Mouse (Mus musculus) lung, postnatal 14 days (tissue): Measurements from ENCODE around the gene Snapc3.
"Not testable (repeated sequence)": the region's sequence is repeated elsewhere in the genome, so short reads cannot be mapped to it uniquely, and the experiment has no call there.

Source experiments
- DNase-seq: peaks from one replicate; pipeline ENCODE4 v3.0.0; 2021

Gene Snapc3

GRCm38 (mm10) chr4:83418781-83419180, 1.3 kb downstream of the Snapc3 start:
- no peak for DNase-seq

- DNase-seq = no peak
These were observed 6.1 kb downstream of the Snapc3 start for GRCm38 (mm10) chr4:83423641-83424040.

GRCm38 (mm10) chr4:83425119-83425518, 7.6 kb downstream of the Snapc3 start:
- DNase-seq = no peak

GRCm38 (mm10) chr4:83427141-83427540, 9.6 kb downstream of the Snapc3 start:
- DNase-seq = no peak

GRCm38 (mm10) chr4:83427696-83428095, 10.2 kb downstream of the Snapc3 start:
- no peak for DNase-seq

GRCm38 (mm10) chr4:83428845-83429244, 11.3 kb downstream of the Snapc3 start:
- DNase-seq = no peak

- no peak for DNase-seq
These were observed 14.4 kb downstream of the Snapc3 start for GRCm38 (mm10) chr4:83431950-83432349.

- no peak for DNase-seq
These were observed 15.4 kb downstream of the Snapc3 start for GRCm38 (mm10) chr4:83432901-83433300.

- no peak for DNase-seq
These were observed 18.9 kb downstream of the Snapc3 start for GRCm38 (mm10) chr4:83436375-83436774.

GRCm38 (mm10) chr4:83438116-83438515, 20.6 kb downstream of the Snapc3 start:
- no peak for DNase-seq

- DNase-seq = no peak
These were observed 21.5 kb downstream of the Snapc3 start for GRCm38 (mm10) chr4:83439045-83439444.

GRCm38 (mm10) chr4:83441050-83441449, 23.5 kb downstream of the Snapc3 start:
- DNase-seq = no peak

GRCm38 (mm10) chr4:83450785-83451184, 33.3 kb downstream of the Snapc3 start:
- no peak for DNase-seq

- DNase-seq = no peak
These were observed 42.6 kb downstream of the Snapc3 start for GRCm38 (mm10) chr4:83460106-83460505.

- DNase-seq = no peak
These were observed 47.3 kb downstream of the Snapc3 start for GRCm38 (mm10) chr4:83464827-83465226.

- no peak for DNase-seq
These were observed 50.1 kb downstream of the Snapc3 start for GRCm38 (mm10) chr4:83467615-83468014.

- no peak for DNase-seq
These were observed 50.7 kb downstream of the Snapc3 start for GRCm38 (mm10) chr4:83468208-83468607.

GRCm38 (mm10) chr4:83485250-83485649, 67.7 kb downstream of the Snapc3 start:
- no peak for DNase-seq

- DNase-seq = peak; percentile 82
These were observed 68.2 kb downstream of the Snapc3 start for GRCm38 (mm10) chr4:83485735-83486116.

- DNase-seq = peak; percentile 88
These were observed 68.8 kb downstream of the Snapc3 start, which contains the start of gene Psip1 for GRCm38 (mm10) chr4:83486117-83486901. Psip1 (minus strand) TSS chr4:83486459.

- DNase-seq = no peak
These were observed 71.6 kb downstream of the Snapc3 start for GRCm38 (mm10) chr4:83489121-83489520.

- DNase-seq = no peak
These were observed 75.6 kb downstream of the Snapc3 start for GRCm38 (mm10) chr4:83493112-83493511.

GRCm38 (mm10) chr4:83497013-83497412, 79.5 kb downstream of the Snapc3 start:
- not testable (repeated sequence) for DNase-seq

- DNase-seq = no peak
These were observed 82.9 kb downstream of the Snapc3 start for GRCm38 (mm10) chr4:83500154-83501036.
